Mouse (Mus musculus) embryonic facial prominence, embryonic 14.5 days (tissue): Measurements from ENCODE around the gene Gsdma2. TPM values are rescaled to one million over a fixed set of nuclear protein-coding genes. Genes with fewer than 3 reads are reported as not detected.
"Not testable (repeated sequence)": the region's sequence is repeated elsewhere in the genome, so short reads cannot be mapped to it uniquely, and the experiment has no call there.

Experiments used
- ATAC-seq: fragments of 200-750 bp; cut with Nextera tagmentation; 2 replicates; pipeline ENCODE4 v1.8.0; 2017; ENCODE audit warnings: low read depth, moderate number of reproducible peaks, moderate TSS enrichment
- DNase-seq: peaks from one replicate; pipeline ENCODE4 v3.0.0-alpha.2; 2015; ENCODE audit warnings: low spot score
- H3K27ac ChIP-seq: fragments of 300-500 bp; sonication (generic); replicated peaks from 2 replicates; pipeline ENCODE4 v1.5.1; 2014; ENCODE audit warnings: low read depth, mild to moderate bottlenecking, low read length, moderate library complexity
- H3K27me3 ChIP-seq: fragments of 300-500 bp; sonication (generic); replicated peaks from 2 replicates; pipeline ENCODE4 v1.6.1; 2014; ENCODE audit warnings: low read length; ENCODE audit not compliant: control insufficient read depth, insufficient read depth
- H3K36me3 ChIP-seq: fragments of 300-500 bp; sonication (generic); 2 replicates; pipeline ENCODE4 v1.6.1; 2014; ENCODE audit warnings: low read length, mixed read lengths; ENCODE audit not compliant: control insufficient read depth, insufficient read depth
- H3K4me1 ChIP-seq: fragments of 300-500 bp; sonication (generic); 2 replicates; pipeline ENCODE4 v1.6.1; 2014; ENCODE audit warnings: antibody characterized with exemption, low read length; ENCODE audit not compliant: control insufficient read depth, insufficient read depth
- H3K4me2 ChIP-seq: fragments of 300-500 bp; sonication (generic); 2 replicates; pipeline ENCODE4 v1.6.1; 2014; ENCODE audit warnings: low read depth, mild to moderate bottlenecking, low read length, moderate library complexity, mixed read lengths
- H3K4me3 ChIP-seq: fragments of 300-500 bp; sonication (generic); 2 replicates; pipeline ENCODE4 v1.5.1; 2014; ENCODE audit warnings: low read depth, mild to moderate bottlenecking, low read length
- H3K9ac ChIP-seq: fragments of 300-500 bp; sonication (generic); 2 replicates; pipeline ENCODE4 v1.6.1; 2014; ENCODE audit warnings: low read depth, mild to moderate bottlenecking, low read length, moderate library complexity, mixed read lengths
- H3K9me3 ChIP-seq: fragments of 300-500 bp; sonication (generic); 2 replicates; pipeline ENCODE4 v1.6.1; 2016; ENCODE audit warnings: low read length; ENCODE audit not compliant: control insufficient read depth
- WGBS: fragments of 180-500 bp; shearing (Covaris S2); extraction: QIAGEN DNeasy Blood & Tissue Kit; methylation state at CpG from one replicate; pipeline ENCODE4 v1.1.7; 2014; 5-methylcytosine and 5-hydroxymethylcytosine counted together
- polyA plus RNA-seq: library from polyadenylated mRNA; unstranded; fragments of >200 nt; fragmentation: Nextera tagmentation; extraction: Ambion mirVana; gene quantifications from 2 replicates; pipeline ENCODE4 v1.2.1, GENCODE M21; 2014

The Gsdma2 gene
- polyA plus RNA-seq, 1 experiment from 2014 or later: not detected

GRCm38 (mm10) chr11:98640091-98640490 is 6.5 kb upstream of the Gsdma2 start:
- ATAC-seq (no peak), DNase-seq (no peak)
- H3K9ac ChIP-seq: no peak overlapping the region
- no peaks in the 10 kb centered on the region for H3K36me3 ChIP-seq
- H3K4me1 ChIP-seq: no peaks in the 10 kb centered on the region
- H3K9me3 ChIP-seq: no peaks in the 10 kb centered on the region
- WGBS: 64% methylated on average over 5 of the region's 5 CpGs
- no peak overlapping the region for H3K4me2 ChIP-seq
- H3K4me3 ChIP-seq: no peak overlapping the region
- no peak overlapping the region for H3K27ac ChIP-seq
- H3K27me3 ChIP-seq: no peaks in the 10 kb centered on the region

- ATAC-seq: no peak
- Histone ChIP-seq H3K9me3 (no peaks in the 10 kb centered on the region), H3K4me1 (no peaks in the 10 kb centered on the region), H3K36me3 (no peaks in the 10 kb centered on the region), H3K27me3 (no peaks in the 10 kb centered on the region), H3K9ac (no peak overlapping the region), H3K4me2 (no peak overlapping the region), H3K4me3 (no peak overlapping the region), H3K27ac (no peak overlapping the region)
- WGBS: 77% methylated on average over 3 of the region's 3 CpGs
- no peak for DNase-seq
These were observed 1.8 kb upstream of the Gsdma2 start for GRCm38 (mm10) chr11:98644757-98645156.

- Histone ChIP-seq H3K4me1 (no peaks in the 10 kb centered on the region), H3K9ac (no peak overlapping the region), H3K27ac (no peak overlapping the region), H3K4me2 (no peak overlapping the region), H3K36me3 (no peaks in the 10 kb centered on the region), H3K27me3 (no peaks in the 10 kb centered on the region), H3K4me3 (no peak overlapping the region), H3K9me3 (no peaks in the 10 kb centered on the region)
- 85% methylated on average over 2 of the region's 2 CpGs for WGBS
- ATAC-seq: no peak
- no peak for DNase-seq
These were observed 613 bp upstream of the Gsdma2 start for GRCm38 (mm10) chr11:98645946-98646345.

GRCm38 (mm10) chr11:98655076-98655475 is 8.5 kb downstream of the Gsdma2 start:
- ATAC-seq, H3K36me3 ChIP-seq, H3K27ac ChIP-seq, H3K4me2 ChIP-seq, H3K4me1 ChIP-seq, H3K9me3 ChIP-seq, H3K27me3 ChIP-seq, H3K4me3 ChIP-seq, H3K9ac ChIP-seq: not testable (repeated sequence)
- WGBS: 10% methylated on average over 6 of the region's 7 CpGs
- DNase-seq: peak; percentile 45

- ATAC-seq (peak; percentile 62; the same call in 1 of the 2 replicates), DNase-seq (peak; percentile 74)
- H3K9me3 ChIP-seq: no peaks in the 10 kb centered on the region
- no peak overlapping the region for H3K4me3 ChIP-seq
- no peaks in the 10 kb centered on the region for H3K27me3 ChIP-seq
- no peaks in the 10 kb centered on the region for H3K36me3 ChIP-seq
- 11% methylated on average over 6 of the region's 6 CpGs for WGBS
- H3K9ac ChIP-seq: no peak overlapping the region
- no peak overlapping the region; the same call in 1 of the 2 replicates for H3K4me2 ChIP-seq
- H3K4me1 ChIP-seq: no peaks in the 10 kb centered on the region
- H3K27ac ChIP-seq: no peak overlapping the region
These were observed 14.0 kb downstream of the Gsdma2 start for GRCm38 (mm10) chr11:98660517-98660916.

- H3K27ac ChIP-seq: no peak within 1 kb of the TSS
- no peaks in the 10 kb centered on the region for H3K9me3 ChIP-seq
- peaks cover 5% of the 10 kb centered on the region for H3K27me3 ChIP-seq
- no peak within 1 kb of the TSS for H3K4me2 ChIP-seq
- H3K36me3 ChIP-seq: no peaks in the 10 kb centered on the region
- H3K9ac ChIP-seq: no peak within 1 kb of the TSS
- no peaks in the 10 kb centered on the region for H3K4me1 ChIP-seq
- H3K4me3 ChIP-seq: no peak within 1 kb of the TSS
- DNase-seq: peak; percentile 10
- 28% methylated on average over 4 of the region's 4 CpGs for WGBS
- no peak for ATAC-seq
These were observed 17.5 kb downstream of the Gsdma2 start, which contains the start of gene Gsdma for GRCm38 (mm10) chr11:98664091-98664490. Gsdma (plus strand) TSS chr11:98664351.

- no peaks in the 10 kb centered on the region for H3K4me1 ChIP-seq
- DNase-seq (no peak), ATAC-seq (no peak)
- no peak overlapping the region for H3K4me2 ChIP-seq
- H3K36me3 ChIP-seq: no peaks in the 10 kb centered on the region
- H3K27ac ChIP-seq: no peak overlapping the region
- no peak overlapping the region for H3K9ac ChIP-seq
- no peaks in the 10 kb centered on the region for H3K9me3 ChIP-seq
- H3K27me3 ChIP-seq: peaks cover 5% of the 10 kb centered on the region
- H3K4me3 ChIP-seq: no peak overlapping the region
- WGBS: 56% methylated on average over 2 of the region's 2 CpGs
These were observed 22.4 kb downstream of the Gsdma2 start for GRCm38 (mm10) chr11:98668984-98669383.

- no peak for ATAC-seq
These were observed 24.8 kb downstream of the Gsdma2 start for GRCm38 (mm10) chr11:98671284-98671815.

GRCm38 (mm10) chr11:98671857-98672256 is 25.3 kb downstream of the Gsdma2 start:
- DNase-seq (no peak), ATAC-seq (no peak)
- H3K9ac ChIP-seq: no peak overlapping the region
- no peak overlapping the region for H3K4me3 ChIP-seq
- no peaks in the 10 kb centered on the region for H3K9me3 ChIP-seq
- H3K27me3 ChIP-seq: peaks cover 5% of the 10 kb centered on the region
- H3K27ac ChIP-seq: no peak overlapping the region
- no peaks in the 10 kb centered on the region for H3K4me1 ChIP-seq
- H3K36me3 ChIP-seq: no peaks in the 10 kb centered on the region
- 63% methylated on average over 5 of the region's 5 CpGs for WGBS
- H3K4me2 ChIP-seq: no peak overlapping the region

More at GRCm38 (mm10) chr11:98671284-98671815, 24.8 kb downstream of the Gsdma2 start:
- Histone ChIP-seq H3K4me1 (no peaks in the 10 kb centered on the region), H3K4me3 (no peak overlapping the region), H3K9ac (no peak overlapping the region), H3K4me2 (no peak overlapping the region), H3K9me3 (no peaks in the 10 kb centered on the region), H3K27me3 (peaks cover 5% of the 10 kb centered on the region), H3K36me3 (no peaks in the 10 kb centered on the region), H3K27ac (no peak overlapping the region)
- DNase-seq: no peak
- WGBS: 81% methylated on average over 3 of the region's 3 CpGs
